Mouse (Mus musculus) ES-E14 (cell line): ENCODE data around the gene Spata6. TPM values are rescaled to one million over a fixed set of nuclear protein-coding genes. Genes with fewer than 3 reads are reported as not detected.

Experiments used
- DNase-seq: peaks from one replicate; pipeline ENCODE4 v3.0.0-alpha.2; 2013; ENCODE audit warnings: low read depth, low spot score
- H3K27ac ChIP-seq: 2 replicates; pipeline ENCODE4 v1.5.1; 2012; ENCODE audit warnings: low read depth, mild to moderate bottlenecking, low read length, moderate library complexity, mixed read lengths; ENCODE audit not compliant: poor library complexity, insufficient read depth, severe bottlenecking
- H3K36me3 ChIP-seq: 2 replicates; pipeline ENCODE4 v1.6.1; 2012; ENCODE audit warnings: mild to moderate bottlenecking, low read length, moderate library complexity, mixed read lengths; ENCODE audit not compliant: control insufficient read depth, poor library complexity, insufficient read depth, severe bottlenecking
- H3K4me1 ChIP-seq, 2 experiments: fragments of 150-350 bp in 1 of 2; sonication (generic) in 1 of 2; 2 replicates each; pipeline ENCODE4 v1.6.1; 2012; ENCODE audit warnings: low read length in 2 of 2, mild to moderate bottlenecking in 1 of 2, mixed read lengths in 1 of 2; ENCODE audit not compliant: control insufficient read depth in 2 of 2, insufficient read depth in 2 of 2, poor library complexity in 1 of 2
- H3K4me3 ChIP-seq, 2 experiments: fragments of 150-350 bp in 1 of 2; sonication (generic) in 1 of 2; 2 replicates each; pipeline ENCODE4 v1.5.1; 2012; ENCODE audit warnings: low read length in 2 of 2, low read depth in 1 of 2, mild to moderate bottlenecking in 1 of 2, mixed read lengths in 1 of 2; ENCODE audit not compliant: insufficient read depth in 1 of 2, poor library complexity in 1 of 2, severe bottlenecking in 1 of 2
- H3K9ac ChIP-seq: 2 replicates; pipeline ENCODE4 v1.6.1; 2012; ENCODE audit warnings: low read depth, mild to moderate bottlenecking, low read length, mixed read lengths; ENCODE audit not compliant: poor library complexity, insufficient read depth, severe bottlenecking
- H3K9me3 ChIP-seq: fragments of 150-350 bp; sonication (generic); 2 replicates; pipeline ENCODE4 v1.6.1; 2012; ENCODE audit warnings: low read depth, mild to moderate bottlenecking, low read length; ENCODE audit not compliant: control insufficient read depth, insufficient read depth
- CHD2 ChIP-seq: IDR thresholded peaks from 2 replicates; pipeline ENCODE4 v1.6.1; 2014; ENCODE audit warnings: mild to moderate bottlenecking, low read depth, low read length, inconsistent platforms
- HCFC1 ChIP-seq: IDR thresholded peaks from 2 replicates; pipeline ENCODE4 v1.6.1; 2012; ENCODE audit warnings: low read length, inconsistent platforms, borderline replicate concordance; ENCODE audit not compliant: insufficient read depth
- MAFK ChIP-seq: IDR thresholded peaks from 2 replicates; pipeline ENCODE4 v1.6.1; 2014; ENCODE audit warnings: mild to moderate bottlenecking, low read depth, low read length, inconsistent platforms; ENCODE audit not compliant: insufficient read depth
- ZC3H11A ChIP-seq: IDR thresholded peaks from 2 replicates; pipeline ENCODE4 v1.6.1; 2012; ENCODE audit warnings: low read depth, mild to moderate bottlenecking, inconsistent platforms, low read length, borderline replicate concordance
- ZNF384 ChIP-seq: IDR thresholded peaks from 2 replicates; pipeline ENCODE4 v1.6.1; 2012; ENCODE audit warnings: low read depth, low read length, inconsistent platforms
- in situ Hi-C, 2 experiments: fragments of 600-800 bp; cut with MboI; formaldehyde crosslinking; loops; one replicate each; pipeline ENCODE4 v1.15.1; 2025; ENCODE audit warnings: low sequenced_read_pairs in 2 of 2, inconsistent platforms in 1 of 2; ENCODE audit not compliant: unreplicated experiment in 2 of 2
- total RNA-seq: library from RNA; depleted of rRNA; stranded (reverse); fragments of 300-350 nt; gene quantifications from 2 replicates; pipeline ENCODE4 v1.2.3, GENCODE M21; 2012

The Spata6 gene
- total RNA-seq, 1 experiment = 9.0 TPM

DNA sequence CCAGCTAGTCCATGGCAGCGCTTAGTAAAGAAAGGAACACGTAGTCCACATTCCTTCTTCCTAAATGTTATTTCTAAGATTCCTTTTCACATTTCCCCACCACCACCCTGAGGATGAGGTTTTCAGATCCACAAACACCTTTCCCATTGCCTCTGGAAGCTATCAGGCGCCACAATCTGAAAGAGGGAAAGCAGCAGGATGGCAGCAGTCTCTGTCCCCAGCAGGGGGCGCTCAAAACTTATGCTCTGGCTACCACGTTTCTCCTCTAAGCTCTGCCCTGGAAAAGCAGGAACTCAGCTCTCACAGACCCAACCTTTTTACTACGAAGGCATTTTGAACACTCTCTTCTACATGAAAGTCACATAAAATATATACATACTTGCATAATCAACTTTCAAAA lies 32.2 kb upstream of the Spata6 start:
- Histone ChIP-seq H3K4me3 (no peak overlapping the region), H3K4me1 (peaks cover 5 to 6% of the 10 kb centered on the region in 2 experiments; a peak in 2 of 4 replicates), H3K9ac (no peak overlapping the region), H3K9me3 (no peaks in the 10 kb centered on the region), H3K36me3 (no peaks in the 10 kb centered on the region), H3K27ac (no peak overlapping the region)
- TF ChIP-seq MAFK = no peak
- TF ChIP-seq ZC3H11A = peak; percentile 50; the same call in 1 of the 2 replicates
- DNase-seq = peak; percentile 77
- in situ Hi-C loops = no loop called here

DNA sequence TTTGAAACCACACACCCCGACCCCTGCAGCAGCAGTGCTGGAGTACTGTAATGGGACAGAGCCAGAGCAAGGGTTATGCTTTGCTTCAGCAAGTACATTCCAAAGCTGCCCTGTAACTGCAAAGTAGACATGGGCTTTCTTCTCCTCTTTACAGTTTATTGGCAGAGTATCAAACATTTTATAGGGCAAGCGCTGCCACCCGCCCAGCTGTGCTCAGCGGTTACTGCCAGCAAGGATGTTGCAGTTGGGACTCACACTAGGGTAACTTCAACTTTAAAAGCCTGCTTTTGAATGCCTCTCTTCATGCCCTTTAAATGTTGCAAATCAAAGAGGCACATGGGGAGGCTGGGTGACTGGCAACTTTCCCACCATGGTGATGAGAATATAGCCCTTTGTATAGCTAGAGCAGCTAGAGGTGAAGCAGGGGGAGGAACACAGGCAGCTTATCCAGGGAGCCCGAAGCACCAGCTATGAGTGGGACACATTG lies 28.7 kb upstream of the Spata6 start:
- Histone ChIP-seq H3K36me3 (no peaks in the 10 kb centered on the region), H3K9me3 (no peaks in the 10 kb centered on the region), H3K9ac (no peak overlapping the region), H3K4me3 (no peak overlapping the region), H3K27ac (no peak overlapping the region), H3K4me1 (peaks cover 2 to 3% of the 10 kb centered on the region in 2 experiments; a peak in 1 of 4 replicates)
- in situ Hi-C loops = no loop called here
- no peak for DNase-seq
- TF ChIP-seq MAFK (no peak), ZNF384 (no peak), HCFC1 (no peak)

GRCm38 (mm10) chr4:111701381-111701780 lies 18.4 kb upstream of the Spata6 start:
- Histone ChIP-seq H3K4me1 (peaks cover 0 to 2% of the 10 kb centered on the region in 2 experiments; a peak in 1 of 4 replicates), H3K36me3 (no peaks in the 10 kb centered on the region), H3K4me3 (no peak overlapping the region), H3K27ac (no peak overlapping the region), H3K9me3 (no peaks in the 10 kb centered on the region), H3K9ac (no peak overlapping the region)
- DNase-seq = no peak
- TF ChIP-seq ZC3H11A = no peak
- no peak for TF ChIP-seq HCFC1
- TF ChIP-seq MAFK = no peak
- no peak for TF ChIP-seq ZNF384
- no peak for TF ChIP-seq CHD2
- in situ Hi-C loops = no loop called here

GRCm38 (mm10) chr4:111704126-111704525 lies 15.7 kb upstream of the Spata6 start:
- peaks cover 0 to 5% of the 10 kb centered on the region in 2 experiments; a peak in 1 of 4 replicates for H3K4me1 ChIP-seq
- H3K4me3 ChIP-seq = no peak overlapping the region
- no peak for DNase-seq
- in situ Hi-C loops = no loop called here
- no peak overlapping the region for H3K9ac ChIP-seq
- no peaks in the 10 kb centered on the region for H3K9me3 ChIP-seq
- H3K36me3 ChIP-seq = no peaks in the 10 kb centered on the region
- no peak overlapping the region for H3K27ac ChIP-seq
- TF ChIP-seq ZNF384 (no peak), MAFK (no peak), CHD2 (no peak), ZC3H11A (no peak), HCFC1 (no peak)

GRCm38 (mm10) chr4:111704975-111705374 lies 14.8 kb upstream of the Spata6 start:
- in situ Hi-C loops = no loop called here
- DNase-seq = no peak
- TF ChIP-seq CHD2 = no peak
- H3K36me3 ChIP-seq = no peaks in the 10 kb centered on the region
- no peak overlapping the region for H3K9ac ChIP-seq
- H3K4me1 ChIP-seq = peaks cover 0 to 5% of the 10 kb centered on the region in 2 experiments; a peak in 1 of 4 replicates
- H3K27ac ChIP-seq = no peak overlapping the region
- no peak overlapping the region for H3K4me3 ChIP-seq
- no peaks in the 10 kb centered on the region for H3K9me3 ChIP-seq
